Mouse (Mus musculus) bone marrow, adult 2 months (tissue): ENCODE data around the gene Vps39. TPM values are rescaled to one million over a fixed set of nuclear protein-coding genes. Genes with fewer than 3 reads are reported as not detected.

ENCODE experiments used
- H3K27ac ChIP-seq: fragments of 200-500 bp; 2 replicates; pipeline ENCODE4 v1.5.1; 2012; ENCODE audit warnings: low read depth, mild to moderate bottlenecking, control low read depth, inconsistent platforms, low read length; ENCODE audit not compliant: control insufficient read depth, poor library complexity, insufficient read depth
- H3K4me1 ChIP-seq: fragments of 200-500 bp; 2 replicates; pipeline ENCODE4 v1.6.1; 2011; ENCODE audit warnings: low read length; ENCODE audit not compliant: control insufficient read depth, insufficient read depth
- H3K4me3 ChIP-seq: fragments of 200-500 bp; replicated peaks from 2 replicates; pipeline ENCODE3; 2011; ENCODE audit warnings: mild to moderate bottlenecking, low read depth, low read length, control low read depth; ENCODE audit not compliant: control insufficient read depth
- CTCF ChIP-seq: fragments of 200-500 bp; IDR thresholded peaks from 2 replicates; pipeline ENCODE4 v1.5.1; 2011; ENCODE audit warnings: low read length, control low read depth; ENCODE audit not compliant: control insufficient read depth, insufficient read depth
- POLR2A ChIP-seq: fragments of 200-500 bp; IDR thresholded peaks from 2 replicates; pipeline ENCODE4 v1.6.1; 2011; ENCODE audit warnings: low read depth, mild to moderate bottlenecking, control low read depth, low read length, borderline replicate concordance; ENCODE audit not compliant: control insufficient read depth
- WGBS: fragments of 180-500 bp; shearing (Covaris S2); methylation state at CpG from one replicate; pipeline ENCODE4 v1.1.7; 2018; 5-methylcytosine and 5-hydroxymethylcytosine counted together
- polyA plus RNA-seq: library from polyadenylated mRNA; stranded (reverse); fragments of >200 nt; gene quantifications from 2 replicates; pipeline ENCODE4 v1.2.4, GENCODE M21; 2011; ENCODE audit warnings: low replicate concordance; ENCODE audit not compliant: missing spikeins, insufficient read depth, insufficient read length

The Vps39 gene
- polyA plus RNA-seq, 1 experiment: 28.4 TPM

GRCm38 (mm10) chr2:120315077-120315476 lies 37.9 kb downstream of the Vps39 start:
- Histone ChIP-seq H3K4me1 (no peaks in the 10 kb centered on the region), H3K4me3 (no peak overlapping the region), H3K27ac (no peak overlapping the region)
- WGBS: 77% methylated on average over 4 of the region's 4 CpGs
- TF ChIP-seq CTCF: no peak
- no peak for TF ChIP-seq POLR2A

GRCm38 (mm10) chr2:120314487-120314886 lies 38.5 kb downstream of the Vps39 start:
- TF ChIP-seq POLR2A (no peak), CTCF (no peak)
- Histone ChIP-seq H3K27ac (no peak overlapping the region), H3K4me3 (no peak overlapping the region), H3K4me1 (no peaks in the 10 kb centered on the region)
- WGBS: 81% methylated on average over 4 of the region's 4 CpGs

- TF ChIP-seq CTCF: no peak
- TF ChIP-seq POLR2A: no peak
- WGBS: 54% methylated on average over 3 of the region's 3 CpGs
Observed at GRCm38 (mm10) chr2:120313976-120314375, 39.0 kb downstream of the Vps39 start, which contains the start of gene Pla2g4f. TSS of gene Pla2g4f (minus strand) at chr2:120314165.

GRCm38 (mm10) chr2:120312276-120312825 lies 40.6 kb downstream of the Vps39 start:
- no peak overlapping the region for H3K4me3 ChIP-seq
- TF ChIP-seq POLR2A: no peak
- TF ChIP-seq CTCF: no peak

More at GRCm38 (mm10) chr2:120313976-120314375, 39.0 kb downstream of the Vps39 start, which contains the start of gene Pla2g4f:
- H3K4me3 ChIP-seq: no peak within 1 kb of the TSS
- no peaks in the 10 kb centered on the region for H3K4me1 ChIP-seq
- H3K27ac ChIP-seq: no peak within 1 kb of the TSS

GRCm38 (mm10) chr2:120304113-120304512 lies 48.8 kb downstream of the Vps39 start:
- WGBS: 44% methylated on average over 3 of the region's 3 CpGs
- Histone ChIP-seq H3K27ac (no peak overlapping the region), H3K4me3 (no peak overlapping the region), H3K4me1 (no peaks in the 10 kb centered on the region)
- TF ChIP-seq POLR2A (no peak), CTCF (no peak)

More at GRCm38 (mm10) chr2:120312276-120312825, 40.6 kb downstream of the Vps39 start:
- 79% methylated on average over 7 of the region's 7 CpGs for WGBS
- Histone ChIP-seq H3K27ac (no peak overlapping the region), H3K4me1 (no peaks in the 10 kb centered on the region)

GRCm38 (mm10) chr2:120301076-120301475 lies 51.9 kb downstream of the Vps39 start:
- no peak overlapping the region for H3K4me3 ChIP-seq
- WGBS: 93% methylated on average over 6 of the region's 6 CpGs
- H3K4me1 ChIP-seq: no peaks in the 10 kb centered on the region
- no peak overlapping the region for H3K27ac ChIP-seq
- TF ChIP-seq POLR2A: no peak
- TF ChIP-seq CTCF: no peak

GRCm38 (mm10) chr2:120299866-120300265 lies 53.1 kb downstream of the Vps39 start:
- TF ChIP-seq POLR2A (no peak), CTCF (no peak)
- WGBS: 83% methylated on average over 4 of the region's 4 CpGs
- no peaks in the 10 kb centered on the region for H3K4me1 ChIP-seq
- H3K4me3 ChIP-seq: no peak overlapping the region
- no peak overlapping the region for H3K27ac ChIP-seq

- Histone ChIP-seq H3K27ac (no peak overlapping the region), H3K4me1 (no peaks in the 10 kb centered on the region), H3K4me3 (no peak overlapping the region)
- no peak for TF ChIP-seq CTCF
- TF ChIP-seq POLR2A: no peak
- 17% methylated on average over 2 of the region's 2 CpGs for WGBS
Observed at GRCm38 (mm10) chr2:120296160-120296559, 56.8 kb downstream of the Vps39 start.
